Mouse (Mus musculus) C2C12 (cell line): ENCODE results near the gene Leng8. TPM values are rescaled to one million over a fixed set of nuclear protein-coding genes. Genes with fewer than 3 reads are reported as not detected.

ENCODE experiments used
- H3K27me3 ChIP-seq: one replicate; pipeline ENCODE4 v1.6.1; 2011; ENCODE audit not compliant: control insufficient read depth, insufficient read depth, insufficient read length
- H3K36me3 ChIP-seq: one replicate; pipeline ENCODE4 v1.6.1; 2011; ENCODE audit not compliant: control insufficient read depth, insufficient read depth
- H3K4me3 ChIP-seq: one replicate; pipeline ENCODE4 v1.5.1; 2011; ENCODE audit warnings: mild to moderate bottlenecking, control low read depth; ENCODE audit not compliant: poor library complexity, insufficient read depth, severe bottlenecking
- H3K79me2 ChIP-seq: one replicate; pipeline ENCODE4 v1.6.1; 2011; ENCODE audit not compliant: control insufficient read depth, insufficient read depth
- H3K79me3 ChIP-seq: one replicate; pipeline ENCODE4 v1.6.1; 2011; ENCODE audit warnings: low read depth, control low read depth
- H3ac ChIP-seq: one replicate; pipeline ENCODE3; 2011; ENCODE audit warnings: low read depth; ENCODE audit not compliant: control insufficient read depth, insufficient read length
- CEBPB ChIP-seq: IDR thresholded peaks from one replicate; pipeline ENCODE4 v1.6.1; 2011; ENCODE audit warnings: low read depth, mild to moderate bottlenecking, control low read depth, moderate library complexity
- CTCF ChIP-seq: IDR thresholded peaks from one replicate; pipeline ENCODE4 v1.5.1; 2011; ENCODE audit not compliant: control insufficient read depth, insufficient read depth, insufficient read length
- FOSL1 ChIP-seq: IDR thresholded peaks from one replicate; pipeline ENCODE4 v1.8.0; 2011; ENCODE audit warnings: mild to moderate bottlenecking, low read length; ENCODE audit not compliant: poor library complexity, insufficient read depth, severe bottlenecking
- MAX ChIP-seq: IDR thresholded peaks from one replicate; pipeline ENCODE4 v1.6.1; 2011; ENCODE audit warnings: mild to moderate bottlenecking, control low read depth
- MYOD1 ChIP-seq: IDR thresholded peaks from one replicate; pipeline ENCODE4 v1.6.1; 2011; ENCODE audit warnings: low read depth; ENCODE audit not compliant: control insufficient read depth, insufficient read length
- MYOG ChIP-seq: IDR thresholded peaks from one replicate; pipeline ENCODE4 v1.6.1; 2011; ENCODE audit not compliant: control insufficient read depth, insufficient read length; ENCODE audit errors: extremely low read depth
- USF1 ChIP-seq: IDR thresholded peaks from one replicate; pipeline ENCODE4 v1.6.1; 2011; ENCODE audit warnings: low read depth, mild to moderate bottlenecking, control low read depth, moderate library complexity
- polyA plus RNA-seq: library from polyadenylated mRNA; unstranded; fragments of >200 nt; fragmentation: generic; extraction: Trizol; gene quantifications from one replicate; pipeline ENCODE4 v1.2.1, GENCODE M21; 2012; ENCODE audit warnings: missing spikeins

The Leng8 gene
- polyA plus RNA-seq, 1 experiment, result 17.9 TPM

- no peak overlapping the region for H3K4me3 ChIP-seq
- TF ChIP-seq USF1 (no peak), MAX (no peak), MYOG (no peak), CEBPB (no peak), CTCF (no peak), FOSL1 (no peak), MYOD1 (no peak)
These were observed 12.0 kb upstream of the Leng8 start for GRCm38 (mm10) chr7:4124856-4125255.

DNA sequence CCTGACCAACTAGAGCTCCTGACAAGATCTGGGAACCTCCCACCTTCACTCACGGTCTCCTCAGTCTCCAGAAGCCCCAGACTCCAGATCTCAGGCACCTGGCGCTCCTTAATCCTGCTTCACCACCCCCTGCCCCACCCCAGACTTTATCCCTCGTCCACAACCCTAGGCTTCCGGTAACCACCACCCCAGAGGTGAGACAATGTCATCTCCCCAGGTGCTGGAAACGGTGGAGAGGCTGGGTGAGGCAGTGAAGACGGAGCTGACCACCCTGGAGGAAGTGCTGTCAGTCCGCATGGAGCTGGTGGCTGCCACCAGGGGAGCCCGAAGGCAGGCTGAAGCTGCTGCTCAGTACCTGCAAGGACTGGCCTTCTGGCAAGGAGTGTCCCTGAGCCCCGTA, 11.5 kb upstream of the Leng8 start:
- TF ChIP-seq CEBPB (no peak), MYOD1 (no peak), CTCF (no peak), MYOG (no peak), USF1 (no peak)
- no peaks in the 10 kb centered on the region for H3K79me3 ChIP-seq
- H3K79me2 ChIP-seq, result no peaks in the 10 kb centered on the region
- H3K36me3 ChIP-seq, result no peaks in the 10 kb centered on the region
- peaks cover 9% of the 10 kb centered on the region for H3K27me3 ChIP-seq
- H3K4me3 ChIP-seq, result no peak overlapping the region
- no peak overlapping the region for H3ac ChIP-seq

More at GRCm38 (mm10) chr7:4124856-4125255, 12.0 kb upstream of the Leng8 start:
- Histone ChIP-seq H3K36me3 (no peaks in the 10 kb centered on the region), H3K79me3 (no peaks in the 10 kb centered on the region), H3ac (no peak overlapping the region), H3K79me2 (no peaks in the 10 kb centered on the region), H3K27me3 (peaks cover 12% of the 10 kb centered on the region)

- Histone ChIP-seq H3ac (no peak overlapping the region), H3K79me2 (no peaks in the 10 kb centered on the region), H3K4me3 (no peak overlapping the region), H3K36me3 (no peaks in the 10 kb centered on the region), H3K79me3 (no peaks in the 10 kb centered on the region), H3K27me3 (peaks cover 4% of the 10 kb centered on the region)
- TF ChIP-seq FOSL1 (no peak), USF1 (no peak), CTCF (no peak), MAX (no peak), MYOD1 (no peak), CEBPB (no peak), MYOG (no peak)
These were observed 9.7 kb upstream of the Leng8 start for GRCm38 (mm10) chr7:4126992-4127785.

DNA sequence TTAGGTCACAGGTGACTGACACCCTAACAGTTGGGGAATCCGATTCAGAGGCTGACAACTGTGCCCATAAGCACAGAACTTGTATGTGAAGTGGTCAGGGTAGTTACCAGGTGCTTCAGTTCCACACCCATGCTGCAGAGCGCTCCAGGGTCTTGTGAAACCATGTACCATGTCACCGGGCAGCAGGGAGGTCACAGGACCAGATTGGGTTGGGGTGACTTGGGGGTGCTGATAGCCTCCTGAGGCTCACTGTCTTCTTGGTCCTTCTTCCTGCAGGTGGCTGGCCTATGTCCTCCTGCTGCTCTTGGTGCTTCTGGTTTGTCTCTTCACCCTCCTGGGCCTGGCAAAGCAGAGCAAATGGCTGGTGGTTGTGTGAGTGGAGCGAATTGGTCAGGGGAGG, 8.9 kb upstream of the Leng8 start:
- TF ChIP-seq MYOD1 (no peak), CEBPB (no peak)
- H3K79me3 ChIP-seq, result no peaks in the 10 kb centered on the region
- no peak overlapping the region for H3K4me3 ChIP-seq
- H3K79me2 ChIP-seq, result no peaks in the 10 kb centered on the region
- H3K36me3 ChIP-seq, result no peaks in the 10 kb centered on the region
- no peaks in the 10 kb centered on the region for H3K27me3 ChIP-seq
- no peak overlapping the region for H3ac ChIP-seq

- TF ChIP-seq MYOD1 (peak; percentile 1), FOSL1 (no peak)
- H3ac ChIP-seq, result no peak overlapping the region
- H3K79me3 ChIP-seq, result no peaks in the 10 kb centered on the region
- no peaks in the 10 kb centered on the region for H3K36me3 ChIP-seq
- H3K4me3 ChIP-seq, result no peak overlapping the region
- H3K79me2 ChIP-seq, result no peaks in the 10 kb centered on the region
- H3K27me3 ChIP-seq, result no peaks in the 10 kb centered on the region
These were observed 8.0 kb upstream of the Leng8 start for GRCm38 (mm10) chr7:4128860-4129259.

- Histone ChIP-seq H3K4me3 (no peak overlapping the region), H3K27me3 (no peaks in the 10 kb centered on the region), H3K79me3 (peaks cover 2% of the 10 kb centered on the region), H3K79me2 (peaks cover 12% of the 10 kb centered on the region), H3ac (no peak overlapping the region), H3K36me3 (no peaks in the 10 kb centered on the region)
- no peak for TF ChIP-seq FOSL1
- TF ChIP-seq USF1, result no peak
- peak; percentile 81 for TF ChIP-seq CTCF
These were observed 6.0 kb upstream of the Leng8 start for GRCm38 (mm10) chr7:4130686-4131452.
